Mouse (Mus musculus) cerebellum, adult 2 months (tissue): ENCODE measurements around the gene Elovl5.

Experiments
- CTCF ChIP-seq: fragments of 200-500 bp; IDR thresholded peaks from 2 replicates; pipeline ENCODE4 v1.5.1; 2011; ENCODE audit warnings: low read depth, mild to moderate bottlenecking, control low read depth, low read length, moderate library complexity, borderline replicate concordance; ENCODE audit not compliant: insufficient read depth
- POLR2A ChIP-seq: fragments of 200-500 bp; IDR thresholded peaks from 2 replicates; pipeline ENCODE4 v1.6.1; 2011; ENCODE audit warnings: low read length, control low read depth, borderline replicate concordance; ENCODE audit not compliant: insufficient read depth

DNA sequence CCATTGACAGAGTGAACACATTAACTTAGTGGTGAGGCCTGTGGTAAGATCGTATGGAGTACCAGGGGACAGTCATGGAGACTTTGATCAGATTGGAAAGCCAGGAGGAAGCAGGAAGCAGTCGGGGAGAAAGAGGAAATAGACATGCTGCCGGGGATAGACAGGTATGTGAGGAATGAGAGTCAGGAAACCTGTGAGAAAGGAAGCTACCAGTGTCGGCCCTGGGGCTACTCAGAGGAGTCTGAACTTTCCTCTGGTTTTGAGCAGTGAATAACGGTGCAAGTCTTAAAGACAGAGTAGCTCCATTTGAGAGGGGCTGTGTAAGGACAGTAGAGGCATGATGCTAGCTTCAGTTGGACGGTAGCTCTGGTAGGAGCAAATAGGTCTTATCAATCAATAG is 10.3 kb downstream of the Elovl5 start:
- TF ChIP-seq CTCF (no peak), POLR2A (no peak)
